Mouse (Mus musculus): ENCODE data around the gene Tacr2.
A peak's percentile ranks its signal among the peaks of the same experiment; 100 is the strongest.

Gene Tacr2

GRCm38 (mm10) chr10:62239270-62239669, 13.0 kb upstream of the Tacr2 start:
- DNase-seq (ENCODE audit: low spot score): no peak

GRCm38 (mm10) chr10:62242358-62242757, 9.9 kb upstream of the Tacr2 start:
- DNase-seq (ENCODE audit: low spot score): no peak

GRCm38 (mm10) chr10:62242896-62243295, 9.3 kb upstream of the Tacr2 start:
- DNase-seq (ENCODE audit: low spot score): peak; percentile 5

GRCm38 (mm10) chr10:62244067-62244466, 8.2 kb upstream of the Tacr2 start:
- DNase-seq (ENCODE audit: low spot score): peak; percentile 20

GRCm38 (mm10) chr10:62247156-62247555, 5.1 kb upstream of the Tacr2 start:
- DNase-seq (ENCODE audit: low spot score): no peak

GRCm38 (mm10) chr10:62247815-62248214, 4.4 kb upstream of the Tacr2 start:
- no peak for DNase-seq (ENCODE audit: low spot score)

- no peak for DNase-seq (ENCODE audit: low spot score)
Observed at GRCm38 (mm10) chr10:62252496-62253235, 428 bp downstream of the Tacr2 start.

- DNase-seq (ENCODE audit: low spot score): no peak
Observed at GRCm38 (mm10) chr10:62258298-62258697, 6.1 kb downstream of the Tacr2 start.

GRCm38 (mm10) chr10:62261115-62261886, 9.1 kb downstream of the Tacr2 start:
- DNase-seq (ENCODE audit: low spot score): peak; percentile 64

GRCm38 (mm10) chr10:62264299-62264698, 12.1 kb downstream of the Tacr2 start:
- DNase-seq (ENCODE audit: low spot score): no peak

GRCm38 (mm10) chr10:62269278-62269677, 17.0 kb downstream of the Tacr2 start:
- DNase-seq (ENCODE audit: low spot score): no peak

GRCm38 (mm10) chr10:62275235-62275634, 23.0 kb downstream of the Tacr2 start:
- peak; percentile 85 for DNase-seq (ENCODE audit: low spot score)

- DNase-seq (ENCODE audit: low spot score): no peak
Observed at GRCm38 (mm10) chr10:62277499-62278293, 25.5 kb downstream of the Tacr2 start.

GRCm38 (mm10) chr10:62279066-62279465, 26.8 kb downstream of the Tacr2 start:
- no peak for DNase-seq (ENCODE audit: low spot score)

- no peak for DNase-seq (ENCODE audit: low spot score)
Observed at GRCm38 (mm10) chr10:62279671-62280070, 27.4 kb downstream of the Tacr2 start.

GRCm38 (mm10) chr10:62282782-62283181, 30.5 kb downstream of the Tacr2 start:
- no peak for DNase-seq (ENCODE audit: low spot score)

GRCm38 (mm10) chr10:62283206-62283792, 31.1 kb downstream of the Tacr2 start:
- no peak for DNase-seq (ENCODE audit: low spot score)

- DNase-seq (ENCODE audit: low spot score): no peak
Observed at GRCm38 (mm10) chr10:62287460-62288124, 35.4 kb downstream of the Tacr2 start.

- DNase-seq (ENCODE audit: low spot score): peak; percentile 8
Observed at GRCm38 (mm10) chr10:62294112-62294511, 41.9 kb downstream of the Tacr2 start.

- DNase-seq (ENCODE audit: low spot score): no peak
Observed at GRCm38 (mm10) chr10:62296086-62296872, 44.0 kb downstream of the Tacr2 start.
